Mouse (Mus musculus) heart, postnatal 0 days (tissue): ENCODE measurements at regions not wholly inside any gene's neighbourhood (a gene's known extent, or its start where the extent isn't known, plus 50 kb on each side); places are given as distances from the start of the nearest gene placed in this dataset.

Experiments
- ATAC-seq: fragments of 200-750 bp; cut with Nextera tagmentation; 2 replicates; pipeline ENCODE4 v1.8.0; 2017; ENCODE audit warnings: low read depth, moderate number of reproducible peaks, moderate library complexity; ENCODE audit not compliant: insufficient read depth
- DNase-seq: peaks from one replicate; pipeline ENCODE4 v3.0.0-alpha.2; 2016; ENCODE audit warnings: low spot score
- H3K27ac ChIP-seq: fragments of 300-500 bp; sonication (generic); 2 replicates; pipeline ENCODE4 v1.5.1; 2014; ENCODE audit warnings: low read depth, mild to moderate bottlenecking
- H3K27me3 ChIP-seq: fragments of 300-500 bp; sonication (generic); 2 replicates; pipeline ENCODE4 v1.6.1; 2014; ENCODE audit warnings: low read length, mixed read lengths; ENCODE audit not compliant: control insufficient read depth, insufficient read depth
- H3K36me3 ChIP-seq: fragments of 300-500 bp; sonication (generic); replicated peaks from 2 replicates; pipeline ENCODE4 v1.6.1; 2014; ENCODE audit warnings: low read length, mixed read lengths; ENCODE audit not compliant: control insufficient read depth, insufficient read depth
- H3K4me1 ChIP-seq: fragments of 300-500 bp; sonication (generic); 2 replicates; pipeline ENCODE4 v1.6.1; 2014; ENCODE audit warnings: antibody characterized with exemption; ENCODE audit not compliant: control insufficient read depth, insufficient read depth
- H3K4me2 ChIP-seq: fragments of 300-500 bp; sonication (generic); 2 replicates; pipeline ENCODE4 v1.6.1; 2014; ENCODE audit warnings: low read depth, mild to moderate bottlenecking, low read length, moderate library complexity
- H3K4me3 ChIP-seq: fragments of 300-500 bp; sonication (generic); 2 replicates; pipeline ENCODE4 v1.5.1; 2014; ENCODE audit warnings: low read depth, low read length
- H3K9ac ChIP-seq: fragments of 300-500 bp; sonication (generic); replicated peaks from 2 replicates; pipeline ENCODE4 v1.6.1; 2014; ENCODE audit warnings: low read depth, low read length, mixed read lengths
- H3K9me3 ChIP-seq: fragments of 300-500 bp; sonication (generic); replicated peaks from 2 replicates; pipeline ENCODE4 v1.6.1; 2016; ENCODE audit warnings: low read length; ENCODE audit not compliant: control insufficient read depth
- CTCF ChIP-seq: IDR thresholded peaks from 2 replicates; pipeline ENCODE4 v1.5.1; 2016; ENCODE audit warnings: antibody characterized with exemption, control low read depth, low read depth
- EP300 ChIP-seq: IDR thresholded peaks from 2 replicates; pipeline ENCODE4 v1.6.1; 2016; ENCODE audit warnings: antibody characterized with exemption, low read depth
- WGBS: fragments of 180-500 bp; shearing (Covaris S2); extraction: QIAGEN DNeasy Blood & Tissue Kit; methylation state at CpG from one replicate; pipeline ENCODE4 v1.1.7; 2014; 5-methylcytosine and 5-hydroxymethylcytosine counted together

- H3K9me3 ChIP-seq, result no peaks in the 10 kb centered on the region
- H3K27ac ChIP-seq, result no peak overlapping the region
- 32% methylated on average over 14 of the region's 15 CpGs for WGBS
- no peak overlapping the region for H3K4me3 ChIP-seq
- no peaks in the 10 kb centered on the region for H3K4me1 ChIP-seq
- no peak overlapping the region for H3K4me2 ChIP-seq
- H3K9ac ChIP-seq, result no peak overlapping the region
- TF ChIP-seq CTCF (peak; percentile 90), EP300 (no peak)
- 0 out of 2 replicates have a peak, but pooled peaks have one; percentile 49 for ATAC-seq
- no peaks in the 10 kb centered on the region for H3K36me3 ChIP-seq
- H3K27me3 ChIP-seq, result no peaks in the 10 kb centered on the region
- DNase-seq, result peak; percentile 42
Measured at GRCm38 (mm10) chr1:144406387-144407383, 157.6 kb upstream of the Rgs1 start.

GRCm38 (mm10) chr1:144405724-144406123, 156.7 kb upstream of the Rgs1 start:
- ATAC-seq (no peak), DNase-seq (no peak)
- H3K4me3 ChIP-seq, result no peak overlapping the region
- no peaks in the 10 kb centered on the region for H3K9me3 ChIP-seq
- no peaks in the 10 kb centered on the region for H3K27me3 ChIP-seq
- H3K27ac ChIP-seq, result no peak overlapping the region
- no peaks in the 10 kb centered on the region for H3K4me1 ChIP-seq
- no peak overlapping the region for H3K4me2 ChIP-seq
- no peak for TF ChIP-seq EP300
- TF ChIP-seq CTCF, result no peak
- no peak overlapping the region for H3K9ac ChIP-seq
- no peaks in the 10 kb centered on the region for H3K36me3 ChIP-seq

- H3K4me3 ChIP-seq, result no peak overlapping the region
- WGBS, result 64% methylated on average over 3 of the region's 3 CpGs
- no peaks in the 10 kb centered on the region for H3K4me1 ChIP-seq
- TF ChIP-seq CTCF, result no peak
- TF ChIP-seq EP300, result no peak
- H3K27me3 ChIP-seq, result no peaks in the 10 kb centered on the region
- no peak for DNase-seq
- no peak overlapping the region for H3K4me2 ChIP-seq
- H3K36me3 ChIP-seq, result no peaks in the 10 kb centered on the region
- no peak for ATAC-seq
- H3K9ac ChIP-seq, result no peak overlapping the region
- H3K27ac ChIP-seq, result no peak overlapping the region
- no peaks in the 10 kb centered on the region for H3K9me3 ChIP-seq
Measured at GRCm38 (mm10) chr1:144405031-144405430, 156.0 kb upstream of the Rgs1 start.

GRCm38 (mm10) chr1:144379991-144380594, 131.1 kb upstream of the Rgs1 start:
- 37% methylated on average over 3 of the region's 3 CpGs for WGBS
- no peak overlapping the region for H3K4me2 ChIP-seq
- no peaks in the 10 kb centered on the region for H3K27me3 ChIP-seq
- TF ChIP-seq EP300 (no peak), CTCF (peak; percentile 58)
- ATAC-seq (no peak), DNase-seq (peak; percentile 28)
- no peaks in the 10 kb centered on the region for H3K4me1 ChIP-seq
- no peak overlapping the region for H3K9ac ChIP-seq
- no peaks in the 10 kb centered on the region for H3K36me3 ChIP-seq
- H3K9me3 ChIP-seq, result no peaks in the 10 kb centered on the region
- H3K4me3 ChIP-seq, result no peak overlapping the region
- H3K27ac ChIP-seq, result no peak overlapping the region

- no peak for ATAC-seq
- Histone ChIP-seq H3K4me1 (no peaks in the 10 kb centered on the region), H3K36me3 (no peaks in the 10 kb centered on the region), H3K9me3 (no peaks in the 10 kb centered on the region), H3K4me3 (no peak overlapping the region), H3K27me3 (no peaks in the 10 kb centered on the region), H3K27ac (no peak overlapping the region), H3K4me2 (no peak overlapping the region), H3K9ac (no peak overlapping the region)
- DNase-seq, result no peak
- TF ChIP-seq EP300 (no peak), CTCF (no peak)
Measured at GRCm38 (mm10) chr1:144374121-144374520, 125.1 kb upstream of the Rgs1 start.
